ENCODE assay signal across 9 mouse cellular contexts in the genomic region with DNA sequence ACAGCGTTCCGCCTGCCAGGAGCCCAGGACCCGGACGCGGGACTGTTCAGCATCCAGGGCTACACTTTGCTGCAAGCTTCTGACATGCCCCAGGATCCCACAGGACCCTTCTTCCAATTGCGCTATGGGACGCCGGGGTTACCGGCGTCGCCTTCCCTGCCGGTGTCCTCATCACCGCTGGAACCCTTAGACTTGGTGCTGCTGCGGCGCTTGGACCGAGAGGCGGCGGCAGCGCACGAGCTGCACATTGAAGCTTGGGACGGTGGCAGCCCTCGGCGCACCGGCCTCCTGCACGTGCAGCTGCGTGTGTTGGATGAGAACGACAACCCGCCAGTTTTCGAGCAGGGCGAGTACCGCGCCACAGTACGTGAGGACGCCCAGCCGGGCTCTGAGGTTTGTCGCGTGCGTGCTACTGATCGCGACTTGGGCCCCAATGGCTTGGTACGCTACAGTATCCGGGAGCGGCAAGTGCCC. TPM values are rescaled to one million over a fixed set of nuclear protein-coding genes. Genes with fewer than 3 reads are reported as not detected.
DNase-seq lines count a peak whose midpoint lies in the region; ATAC-seq and TF ChIP-seq lines count a peak whose summit lies in the region.
"Had no signal": no experiment of that assay in that cellular context is flagged by ENCODE, and none has a peak within 500 bp of the region (broad histone marks: within the 10 kb centered on the region; RNA-seq: fewer than 3 reads in every experiment).

No protein-coding gene starts in this region.

- peaks cover 24% of the 10 kb centered on the region for H3K4me1 ChIP-seq in heart, embryonic 10.5 days
- peaks cover 29% of the 10 kb centered on the region for H3K4me1 ChIP-seq in forebrain, embryonic 12.5 days
- 0 out of 2 replicates have a peak, but pooled peaks cover 3% of the 10 kb centered on the region for H3K4me1 ChIP-seq in intestine, postnatal 0 days (replicated peaks; ENCODE audit: control insufficient read depth, insufficient read depth, low read length)
- peaks cover 33% of the 10 kb centered on the region for H3K4me1 ChIP-seq in midbrain, embryonic 13.5 days (replicated peaks)

- H3K36me3 ChIP-seq in heart, embryonic 10.5 days, result no peaks in the 10 kb centered on the region
- no peaks in the 10 kb centered on the region for H3K36me3 ChIP-seq in forebrain, embryonic 12.5 days (replicated peaks)
- no peaks in the 10 kb centered on the region for H3K36me3 ChIP-seq in intestine, postnatal 0 days (ENCODE audit: control insufficient read depth, insufficient read depth)
- H3K36me3 ChIP-seq in midbrain, embryonic 13.5 days, result no peaks in the 10 kb centered on the region

- ATAC-seq in forebrain, embryonic 12.5 days (ENCODE audit: low FRiP score), result peak; percentile 39
- ATAC-seq in intestine, postnatal 0 days, result no peak
- peak; percentile 55 for ATAC-seq in midbrain, embryonic 13.5 days
- ATAC-seq in erythroid progenitor cell, adult 5-6 weeks (replicated peaks; ENCODE audit: low FRiP score, poor library complexity, severe bottlenecking), result no peak
- ATAC-seq in monocyte, adult 5-6 weeks (replicated peaks; ENCODE audit: insufficient number of reproducible peaks, low FRiP score, low TSS enrichment, poor library complexity, severe bottlenecking), result no peak

- H3K4me3 ChIP-seq in heart, embryonic 10.5 days, result peak overlapping the region; percentile 73
- H3K4me3 ChIP-seq in forebrain, embryonic 12.5 days (replicated peaks), result peak overlapping the region; percentile 59
- H3K4me3 ChIP-seq in intestine, postnatal 0 days (ENCODE audit: low read depth, low read length), result peak overlapping the region; percentile 48
- peak overlapping the region; percentile 66 for H3K4me3 ChIP-seq in midbrain, embryonic 13.5 days (replicated peaks)

- peak overlapping the region; percentile 50; the same call in 1 of the 2 replicates for H3K9ac ChIP-seq in forebrain, embryonic 12.5 days
- no peak overlapping the region for H3K9ac ChIP-seq in intestine, postnatal 0 days (ENCODE audit: low read depth, low read length)
- H3K9ac ChIP-seq in midbrain, embryonic 13.5 days (replicated peaks), result peak overlapping the region; percentile 69

- no peak for DNase-seq in heart, embryonic 10.5 days (ENCODE audit: low spot score)
- no peak for DNase-seq in heart, postnatal 25 days (ENCODE audit: low spot score)
- peak; percentile 35 for DNase-seq in Muller cell, postnatal 12 days (ENCODE audit: inconsistent ontology term)

- under 1% methylated on average over 43 of the region's 43 CpGs for WGBS in heart, embryonic 10.5 days
- WGBS in forebrain, embryonic 12.5 days, result under 1% methylated on average over 43 of the region's 43 CpGs
- 1% methylated on average over 43 of the region's 43 CpGs for WGBS in intestine, postnatal 0 days
- WGBS in midbrain, embryonic 13.5 days, result under 1% methylated on average over 43 of the region's 43 CpGs

- intact Hi-C loops in heart, postnatal 25 days (cut with DNase I), result no loop called here

- H3K4me2 ChIP-seq in forebrain, embryonic 12.5 days, result peak overlapping the region; percentile 99
- peak overlapping the region; percentile 85 for H3K4me2 ChIP-seq in intestine, postnatal 0 days (replicated peaks; ENCODE audit: low read depth)
- H3K4me2 ChIP-seq in midbrain, embryonic 13.5 days (replicated peaks), result peak overlapping the region; percentile 100

- H3K27me3 ChIP-seq in heart, embryonic 10.5 days (ENCODE audit: insufficient read depth, poor library complexity, severe bottlenecking), result peaks cover 66% of the 10 kb centered on the region
- peaks cover 74% of the 10 kb centered on the region for H3K27me3 ChIP-seq in forebrain, embryonic 12.5 days
- H3K27me3 ChIP-seq in intestine, postnatal 0 days (replicated peaks; ENCODE audit: control insufficient read depth, insufficient read depth, low read length), result peaks cover 47% of the 10 kb centered on the region
- peaks cover 68% of the 10 kb centered on the region for H3K27me3 ChIP-seq in midbrain, embryonic 13.5 days
- H3K27me3 ChIP-seq: CH12.LX had no signal

- no peaks in the 10 kb centered on the region for H3K9me3 ChIP-seq in heart, embryonic 10.5 days
- no peaks in the 10 kb centered on the region for H3K9me3 ChIP-seq in forebrain, embryonic 12.5 days
- H3K9me3 ChIP-seq in intestine, postnatal 0 days (ENCODE audit: control insufficient read depth), result no peaks in the 10 kb centered on the region
- no peaks in the 10 kb centered on the region for H3K9me3 ChIP-seq in midbrain, embryonic 13.5 days

- H3K27ac ChIP-seq in heart, embryonic 10.5 days, result no peak overlapping the region
- no peak overlapping the region for H3K27ac ChIP-seq in forebrain, embryonic 12.5 days
- no peak overlapping the region for H3K27ac ChIP-seq in intestine, postnatal 0 days (ENCODE audit: low read depth, low read length)
- H3K27ac ChIP-seq in midbrain, embryonic 13.5 days, result no peak overlapping the region

- TF ChIP-seq CTCF in intestine, postnatal 0 days (IDR thresholded peaks at IDR 0.05; ENCODE audit: low read depth), result peak; percentile 21; the same call in 1 of the 2 replicates

RNA-seq across cellular contexts. Expression of gene Dchs2, which starts 0.7 kb away (rescaled TPM):
- polyA plus RNA-seq in heart, embryonic 10.5 days (2016; fragmentation: Nextera tagmentation; extraction: Ambion mirVana), result 0.09 and 0.18 TPM in 2 replicates
- under 1 TPM; 0.64 to 0.70 TPM for total RNA-seq in heart, postnatal 25 days (2021)
- 0.12 and 0.15 TPM in 2 replicates for polyA plus RNA-seq in forebrain, embryonic 12.5 days (2016; fragmentation: Nextera tagmentation; extraction: Ambion mirVana)
- polyA plus RNA-seq in intestine, postnatal 0 days (2015; fragmentation: Nextera tagmentation; extraction: Ambion mirVana), result 0.07 and 0.08 TPM in 2 replicates
- polyA plus RNA-seq in midbrain, embryonic 13.5 days (2015; fragmentation: Nextera tagmentation; extraction: Ambion mirVana), result 0.38 and 0.49 TPM in 2 replicates
- total RNA-seq in erythroid progenitor cell, adult 5-6 weeks (2015; ENCODE audit: low replicate concordance), result not detected in 2 replicates
- total RNA-seq in erythroid progenitor cell, adult 5-6 weeks (2017; ENCODE audit: low replicate concordance), result not detected in 2 replicates
- not detected in 3 replicates for total RNA-seq in monocyte, adult 5-6 weeks (2017)
- total RNA-seq: CH12.LX had no signal

Comparison
In these comparisons a context has a peak if more than half of its experiments do, and no peak if none do; other contexts are left out.
1. ATAC-seq: peak in forebrain, embryonic 12.5 days (single experiment) and midbrain, embryonic 13.5 days (single experiment); none in intestine, postnatal 0 days (single experiment), erythroid progenitor cell, adult 5-6 weeks (single experiment) and monocyte, adult 5-6 weeks (single experiment).
2. Peak in every context shown above with its lines, with median percentiles within 50 percentile points of each other: H3K4me3 ChIP-seq and H3K4me2 ChIP-seq.